Mouse (Mus musculus) testis, adult 2 months (tissue): ENCODE results near the gene Sparcl1. TPM values are rescaled to one million over a fixed set of nuclear protein-coding genes. Genes with fewer than 3 reads are reported as not detected.

Experiments used
- H3K27ac ChIP-seq: fragments of 200-500 bp; 2 replicates; pipeline ENCODE4 v1.5.1; 2012; ENCODE audit warnings: low read depth, low read length; ENCODE audit not compliant: control insufficient read depth, insufficient read depth
- H3K27me3 ChIP-seq: fragments of 200-500 bp; 2 replicates; pipeline ENCODE4 v1.6.1; 2012; ENCODE audit warnings: mild to moderate bottlenecking, low read length, moderate library complexity; ENCODE audit not compliant: control insufficient read depth, insufficient read depth
- H3K36me3 ChIP-seq: fragments of 200-500 bp; 2 replicates; pipeline ENCODE4 v1.6.1; 2012; ENCODE audit warnings: mild to moderate bottlenecking, low read length; ENCODE audit not compliant: control insufficient read depth, insufficient read depth
- H3K4me1 ChIP-seq: fragments of 200-500 bp; 2 replicates; pipeline ENCODE4 v1.6.1; 2012; ENCODE audit warnings: low read length; ENCODE audit not compliant: control insufficient read depth, insufficient read depth
- H3K4me3 ChIP-seq: fragments of 200-500 bp; 2 replicates; pipeline ENCODE4 v1.5.1; 2012; ENCODE audit warnings: low read depth, mild to moderate bottlenecking, low read length, moderate library complexity, mixed read lengths; ENCODE audit not compliant: control insufficient read depth
- CTCF ChIP-seq: fragments of 200-500 bp; IDR thresholded peaks from 2 replicates; pipeline ENCODE4 v1.5.1; 2012; ENCODE audit warnings: low read depth, mild to moderate bottlenecking, inconsistent platforms, low read length, moderate library complexity; ENCODE audit not compliant: control insufficient read depth, insufficient read depth, insufficient replicate concordance
- POLR2A ChIP-seq: fragments of 200-500 bp; IDR thresholded peaks from 2 replicates; pipeline ENCODE4 v1.6.1; 2012; ENCODE audit warnings: low read depth, mild to moderate bottlenecking, inconsistent platforms, low read length, moderate library complexity; ENCODE audit not compliant: control insufficient read depth
- polyA plus RNA-seq: library from polyadenylated mRNA; depleted of rRNA; stranded (reverse); fragments of >200 nt; gene quantifications from 2 replicates; pipeline ENCODE4 v1.2.3, GENCODE M21; 2012

Sparcl1 gene
- polyA plus RNA-seq, 1 experiment, result 15.8 TPM

DNA sequence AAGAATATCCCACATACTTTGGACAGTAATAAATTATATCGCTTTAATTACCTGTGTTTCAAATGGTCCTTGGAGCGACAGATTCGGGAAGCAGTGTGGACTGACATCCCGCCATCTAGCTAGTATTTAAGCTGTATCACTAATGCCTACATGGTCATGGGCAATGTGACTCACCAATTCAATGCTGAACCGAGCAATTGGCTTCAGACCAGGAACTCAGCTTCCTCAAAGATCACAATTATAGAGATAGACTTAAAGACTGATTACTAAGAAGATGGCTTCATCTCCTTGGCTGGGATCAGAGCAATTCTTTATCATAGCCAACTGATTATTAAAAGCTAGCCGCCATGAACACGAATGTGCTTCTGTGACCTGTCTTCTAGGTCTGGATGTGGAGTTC lies 36.0 kb downstream of the Sparcl1 start, which contains the start of gene Gm17660:
Gene Gm17660 (minus strand): TSS at position 101 of the 400 bp plus-strand sequence.
- Histone ChIP-seq H3K27me3 (no peaks in the 10 kb centered on the region), H3K4me1 (peaks cover 5% of the 10 kb centered on the region), H3K36me3 (no peaks in the 10 kb centered on the region), H3K27ac (no peak within 1 kb of the TSS), H3K4me3 (no peak within 1 kb of the TSS)
- TF ChIP-seq CTCF (no peak), POLR2A (no peak)

DNA sequence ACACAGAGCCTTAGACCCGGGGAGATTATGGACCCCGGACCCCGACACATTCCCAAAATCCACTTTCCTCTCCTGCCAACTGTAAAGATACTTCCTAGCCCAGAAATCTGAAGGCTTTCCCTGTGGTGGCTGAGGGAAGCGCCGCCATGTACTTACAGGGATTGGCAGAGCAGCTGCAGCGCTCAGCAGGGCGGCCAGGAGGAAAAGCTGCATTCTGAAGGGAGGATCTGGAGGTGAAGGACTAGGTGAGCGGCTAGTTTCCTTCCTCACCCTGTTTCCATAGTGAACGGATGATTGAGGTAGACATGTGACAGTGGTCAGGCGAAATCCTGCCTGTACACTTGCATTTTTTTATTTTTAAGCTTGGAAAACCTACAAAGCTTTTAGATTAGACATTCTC lies 37.2 kb downstream of the Sparcl1 start:
- Histone ChIP-seq H3K4me3 (no peak overlapping the region), H3K27me3 (no peaks in the 10 kb centered on the region), H3K27ac (no peak overlapping the region), H3K4me1 (peaks cover 5% of the 10 kb centered on the region), H3K36me3 (no peaks in the 10 kb centered on the region)
- TF ChIP-seq POLR2A (no peak), CTCF (no peak)

DNA sequence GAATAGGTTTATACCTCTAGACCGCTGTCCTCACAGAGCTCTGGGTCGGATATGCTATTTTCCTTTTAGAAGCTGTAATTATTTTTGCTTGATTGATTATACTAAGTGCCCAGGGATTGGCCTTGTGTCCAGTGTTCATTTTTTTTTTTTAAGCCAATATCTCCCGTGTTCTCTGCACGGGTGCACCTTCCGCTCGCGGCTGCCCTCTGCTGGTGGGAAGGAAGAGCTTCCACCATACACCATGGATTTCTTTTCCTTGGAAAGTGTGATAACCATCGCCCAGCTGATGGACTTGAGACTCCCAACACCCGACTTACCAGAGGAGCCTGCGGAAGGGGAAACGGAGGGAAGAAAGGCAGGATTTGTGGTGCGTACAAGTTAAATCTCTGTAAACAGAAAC lies 39.1 kb downstream of the Sparcl1 start:
- Histone ChIP-seq H3K4me3 (peak overlapping the region; percentile 56), H3K27ac (no peak overlapping the region), H3K36me3 (no peaks in the 10 kb centered on the region), H3K4me1 (peaks cover 5% of the 10 kb centered on the region), H3K27me3 (no peaks in the 10 kb centered on the region)
- TF ChIP-seq POLR2A, result no peak
- TF ChIP-seq CTCF, result peak; percentile 90

DNA sequence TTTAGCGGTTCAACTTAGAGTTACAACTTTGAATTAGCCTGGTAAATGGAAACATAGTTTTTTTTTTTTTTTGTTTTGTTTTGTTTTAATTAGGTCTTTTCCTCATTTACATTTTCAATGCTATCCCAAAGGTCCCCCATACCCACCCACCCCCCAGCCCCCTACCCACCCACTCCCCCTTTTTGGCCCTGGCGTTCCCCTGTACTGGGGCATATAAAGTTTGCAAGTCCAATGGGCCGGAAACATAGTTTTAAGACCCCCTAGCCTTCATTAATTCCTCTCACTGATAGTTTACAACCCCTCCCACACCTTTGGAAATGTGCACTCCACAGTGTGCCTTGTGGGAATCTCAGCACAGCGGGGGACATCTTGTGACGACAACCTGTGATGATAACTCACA lies 39.9 kb downstream of the Sparcl1 start:
- Histone ChIP-seq H3K4me1 (peaks cover 5% of the 10 kb centered on the region), H3K4me3 (no peak overlapping the region), H3K36me3 (no peaks in the 10 kb centered on the region), H3K27me3 (no peaks in the 10 kb centered on the region), H3K27ac (no peak overlapping the region)
- TF ChIP-seq CTCF (no peak), POLR2A (no peak)

DNA sequence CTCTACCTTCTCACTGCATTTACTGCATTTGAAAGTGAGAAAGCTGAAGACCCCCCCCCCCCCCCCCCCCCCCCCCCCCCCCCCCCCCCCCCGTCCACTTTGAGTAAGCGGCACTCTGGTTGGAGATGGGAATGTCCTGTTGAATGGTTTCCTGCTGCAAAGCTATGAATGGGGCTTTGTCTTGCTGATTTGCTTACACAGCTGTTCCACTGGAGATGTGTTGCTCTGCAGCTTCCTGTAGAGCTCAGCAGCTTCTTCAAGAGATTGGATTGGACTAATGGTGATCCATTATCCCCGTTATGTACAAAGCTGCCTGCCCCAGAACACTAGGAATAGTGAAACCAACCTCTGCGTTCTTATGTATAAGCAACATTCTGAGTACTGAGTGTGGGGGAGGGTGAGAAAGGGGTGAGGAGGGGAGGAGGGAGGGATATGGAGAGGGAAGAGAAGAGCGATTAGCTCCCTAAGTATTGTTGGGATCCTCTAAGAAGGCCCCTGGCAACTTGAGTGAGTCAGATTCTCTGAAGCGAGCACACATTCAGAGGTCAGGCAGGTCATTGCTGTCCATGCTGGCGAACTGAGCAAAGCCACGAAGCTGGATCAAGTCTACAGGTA lies 41.2 kb downstream of the Sparcl1 start:
- Histone ChIP-seq H3K27ac (peak overlapping the region; percentile 27; the same call in 1 of the 2 replicates), H3K4me3 (no peak overlapping the region; the same call in 1 of the 2 replicates), H3K36me3 (no peaks in the 10 kb centered on the region), H3K4me1 (peaks cover 5% of the 10 kb centered on the region), H3K27me3 (no peaks in the 10 kb centered on the region)
- TF ChIP-seq CTCF, result no peak
- TF ChIP-seq POLR2A, result no peak

DNA sequence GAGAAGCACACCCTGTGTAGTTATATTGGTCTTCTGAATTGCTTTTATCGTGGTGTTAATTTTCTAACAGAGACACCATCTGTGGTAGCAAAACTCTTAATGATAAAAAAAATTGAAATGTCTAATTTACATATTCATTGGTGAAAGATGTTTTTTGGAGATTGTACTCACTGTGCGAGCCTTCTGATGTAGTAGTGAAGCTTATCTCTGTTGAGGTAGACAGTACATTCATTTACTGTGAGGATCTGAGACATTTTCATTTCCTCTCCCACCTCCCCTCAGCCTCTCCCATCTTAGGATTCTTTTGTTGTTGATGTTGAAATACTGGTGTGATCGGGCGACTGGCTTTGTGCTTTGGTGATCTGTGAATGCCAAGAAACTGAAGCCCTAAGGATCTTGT lies 42.5 kb downstream of the Sparcl1 start:
- no peak overlapping the region for H3K4me3 ChIP-seq
- H3K4me1 ChIP-seq, result peaks cover 5% of the 10 kb centered on the region
- H3K27ac ChIP-seq, result no peak overlapping the region
- H3K27me3 ChIP-seq, result no peaks in the 10 kb centered on the region
- H3K36me3 ChIP-seq, result no peaks in the 10 kb centered on the region
- TF ChIP-seq POLR2A (no peak), CTCF (no peak)

DNA sequence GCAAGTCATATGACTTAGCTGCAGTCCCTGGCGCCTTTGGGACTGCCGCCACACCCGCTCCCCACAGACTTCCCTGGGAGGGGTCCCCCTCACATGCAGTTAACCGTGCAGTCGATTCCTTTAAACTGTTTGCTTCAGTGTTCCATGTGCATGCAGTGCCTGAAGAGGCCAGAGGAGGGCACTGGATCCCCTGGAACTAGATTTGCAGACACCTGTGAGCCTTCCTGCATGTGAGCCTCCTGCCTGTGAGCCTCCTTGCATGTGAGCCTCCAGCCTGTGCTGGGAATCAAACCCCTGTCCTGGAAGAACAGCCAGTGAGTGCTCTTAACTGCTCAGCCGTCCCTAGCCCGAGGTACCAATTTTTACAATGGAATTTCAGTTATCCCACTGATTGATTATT lies 44.8 kb downstream of the Sparcl1 start:
- H3K4me1 ChIP-seq, result peaks cover 3% of the 10 kb centered on the region; the same call in 1 of the 2 replicates
- TF ChIP-seq POLR2A (no peak), CTCF (peak; percentile 61; the same call in 1 of the 2 replicates)
- H3K36me3 ChIP-seq, result 0 out of 2 replicates have a peak, but pooled peaks cover 2% of the 10 kb centered on the region
- no peaks in the 10 kb centered on the region for H3K27me3 ChIP-seq
- H3K4me3 ChIP-seq, result no peak overlapping the region
- no peak overlapping the region for H3K27ac ChIP-seq
